Mouse (Mus musculus) small intestine, adult 2 months (tissue): ENCODE results near the gene Gm49340.

ENCODE experiments used
- CTCF ChIP-seq: fragments of 200-500 bp; IDR thresholded peaks from 2 replicates; pipeline ENCODE4 v1.5.1; 2012; ENCODE audit warnings: low read depth, mild to moderate bottlenecking, control low read depth, inconsistent platforms, low read length, moderate library complexity, mixed read lengths; ENCODE audit not compliant: insufficient replicate concordance, insufficient read length; ENCODE audit errors: extremely low read depth
- POLR2A ChIP-seq: fragments of 200-500 bp; IDR thresholded peaks from 2 replicates; pipeline ENCODE4 v1.6.1; 2012; ENCODE audit warnings: low read depth, mild to moderate bottlenecking, control low read depth, inconsistent platforms, low read length, moderate library complexity

DNA sequence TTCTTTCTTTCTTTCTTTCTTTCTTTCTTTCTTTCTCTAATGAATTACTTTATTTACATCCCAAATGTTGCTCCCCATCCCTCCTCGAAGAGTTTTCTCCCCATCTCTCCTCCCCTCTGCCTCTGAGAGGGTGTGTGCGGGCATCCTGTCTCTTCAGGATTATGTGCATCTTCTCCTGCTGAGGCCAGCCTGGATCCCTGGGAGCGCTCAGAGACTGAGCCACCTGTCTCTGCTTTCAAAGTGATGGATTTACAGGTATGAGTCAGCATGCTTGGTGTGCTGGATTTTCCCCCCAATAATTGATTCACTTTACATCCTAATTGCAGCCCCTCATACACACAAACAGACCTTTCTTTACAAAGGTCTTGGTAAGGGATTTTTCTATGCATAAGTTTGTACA, 13.6 kb upstream of the Gm49340 start:
- TF ChIP-seq CTCF (no peak), POLR2A (no peak)
